Mouse (Mus musculus): ENCODE data around the gene Necab2. TPM values are rescaled to one million over a fixed set of nuclear protein-coding genes. Genes with fewer than 3 reads are reported as not detected.

Gene Necab2
- total RNA-seq, 2 experiments from 2014 or later, result 35.9 to 48.5 TPM

DNA sequence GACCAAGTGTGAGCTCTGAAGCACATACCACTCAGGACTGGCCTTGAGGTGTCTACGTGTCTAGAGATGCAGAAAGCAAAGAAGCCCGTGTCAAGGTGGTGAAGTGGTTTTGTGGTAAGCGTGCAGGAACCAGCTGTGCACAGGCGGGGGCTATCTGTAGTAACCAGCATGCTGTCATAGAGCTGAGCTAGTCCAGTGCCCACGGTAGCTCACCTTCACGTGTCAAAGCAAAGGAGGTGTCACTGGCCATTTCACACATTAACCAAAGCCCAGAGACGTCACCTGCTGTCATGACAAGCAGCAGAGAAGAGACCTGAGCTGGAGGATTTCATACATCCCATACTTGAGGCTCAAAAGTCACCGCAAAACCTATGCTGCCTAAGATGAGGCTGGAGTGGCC, 59.6 kb downstream of the Necab2 start:
- DNase-seq, result no peak
- intact Hi-C loops (cut with DNase I), result no loop called here

DNA sequence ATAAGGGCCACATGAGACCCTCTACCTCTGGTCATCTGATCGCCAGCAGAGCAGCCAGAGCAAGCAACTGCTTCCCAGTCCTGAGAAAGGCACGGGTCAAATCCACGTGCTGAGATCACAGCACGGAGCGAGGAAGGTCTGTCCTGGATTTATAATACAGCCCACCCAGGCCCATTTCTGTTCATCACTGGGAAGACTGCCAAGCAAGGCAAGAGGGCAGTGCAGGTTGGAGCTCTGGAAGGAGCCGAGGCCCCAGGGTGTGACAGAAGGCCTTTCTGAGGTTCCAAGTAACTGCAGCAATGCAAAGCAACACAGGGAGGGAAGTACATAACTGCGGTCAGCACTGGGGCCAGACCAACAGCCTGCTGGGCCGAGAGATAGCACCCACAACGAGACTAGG, 64.0 kb downstream of the Necab2 start:
- intact Hi-C loops (cut with DNase I), result no loop called here
- DNase-seq, result no peak

DNA sequence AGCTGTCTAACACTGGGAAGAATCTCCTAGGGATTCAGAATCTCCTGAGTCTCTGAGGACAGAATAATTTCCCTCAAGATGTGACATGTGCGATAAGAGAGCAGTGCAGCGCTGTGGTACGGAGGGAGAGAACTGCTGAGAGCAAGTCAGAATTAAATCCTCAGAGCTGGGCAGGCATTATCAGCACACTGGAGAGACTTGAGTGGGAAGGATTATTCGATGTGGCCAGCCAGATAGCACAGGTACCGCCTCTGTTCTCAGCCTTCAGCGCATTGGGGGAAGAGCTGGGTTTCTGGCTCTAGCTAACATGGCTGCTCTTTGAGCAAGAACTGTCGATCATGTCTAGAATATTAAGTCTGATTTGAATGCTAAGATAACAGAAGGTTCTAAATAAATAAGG, 65.2 kb downstream of the Necab2 start:
- intact Hi-C loops (cut with DNase I), result no loop called here
- no peak for DNase-seq

- DNase-seq, result peak; percentile 44
- intact Hi-C loops (cut with DNase I), result no loop called here
These were observed 66.9 kb downstream of the Necab2 start for GRCm38 (mm10) chr8:119513405-119513804.

- intact Hi-C loops (cut with DNase I), result no loop called here
- no peak for DNase-seq
These were observed 68.4 kb downstream of the Necab2 start for GRCm38 (mm10) chr8:119514940-119515339.

- no peak for DNase-seq
- intact Hi-C loops (cut with DNase I), result no loop called here
These were observed 69.2 kb downstream of the Necab2 start for GRCm38 (mm10) chr8:119515767-119516166.

GRCm38 (mm10) chr8:119516674-119517073, 70.2 kb downstream of the Necab2 start:
- peak; percentile 42 for DNase-seq
- intact Hi-C loops (cut with DNase I), result no loop called here

- DNase-seq, result no peak
- intact Hi-C loops (cut with DNase I), result loop anchor here (5.0 kb wide), 1 partner anchor 73 kb away; the partner anchor contains the start of gene Necab2
These were observed 73.6 kb downstream of the Necab2 start for GRCm38 (mm10) chr8:119520102-119520501.

Other genes starting within 250 kb of the Necab2 start
- 100 to 1,000 TPM; 443 to 507 TPM for gene Hsbp1, start 102.2 kb upstream of the Necab2 start, total RNA-seq (2021)
- gene Mlycd, start 51.8 kb upstream of the Necab2 start, total RNA-seq (2021), result 10 to 100 TPM; 19.3 to 21.5 TPM
- under 1 TPM in 1 of 2 experiments, not detected in 1; 0.30 TPM for gene Osgin1, start 12.6 kb upstream of the Necab2 start, total RNA-seq (2021)
- gene Slc38a8, start 55.0 kb downstream of the Necab2 start, total RNA-seq (2021), result not detected
- gene Mbtps1, start 112.0 kb downstream of the Necab2 start, total RNA-seq (2021), result 10 to 100 TPM; 68.7 to 72.1 TPM
- 100 to 1,000 TPM; 103 to 107 TPM for gene Hsdl1, start 128.5 kb downstream of the Necab2 start, total RNA-seq (2021)
- under 1 TPM; 0.26 to 0.52 TPM for gene Dnaaf1, start 128.5 kb downstream of the Necab2 start, total RNA-seq (2021)
- 10 to 100 TPM; 15.8 to 15.9 TPM for gene Taf1c, start 158.5 kb downstream of the Necab2 start, total RNA-seq (2021)
- gene Adad2, start 166.0 kb downstream of the Necab2 start, total RNA-seq (2021), result under 1 TPM in 1 of 2 experiments, not detected in 1; 0.42 TPM
- not detected for gene Kcng4, start 189.0 kb downstream of the Necab2 start, total RNA-seq (2021)
- gene Wfdc1, start 219.6 kb downstream of the Necab2 start, total RNA-seq (2021), result 1 to 10 TPM; 3.6 to 4.9 TPM

Data from left cerebral cortex, postnatal 4 days (tissue).